ENCODE assay signal across 18 mouse cellular contexts in genomic region chr17:52168076-52168838, GRCm38 (mm10).
A peak's percentile ranks its signal among the peaks of the same experiment; 100 is the strongest.
DNase-seq lines count a peak whose midpoint lies in the region; ATAC-seq and TF ChIP-seq lines count a peak whose summit lies in the region.
"Had no signal": no experiment of that assay in that cellular context is flagged by ENCODE, and none has a peak within 500 bp of the region (broad histone marks: within the 10 kb centered on the region; RNA-seq: fewer than 3 reads in every experiment).

No protein-coding gene starts in this region.

- H3K27me3 ChIP-seq in liver, embryonic 13.5 days, result no peaks in the 10 kb centered on the region
- no peaks in the 10 kb centered on the region for H3K27me3 ChIP-seq in liver, postnatal 0 days (ENCODE audit: insufficient read depth, low read length)
- H3K27me3 ChIP-seq in forebrain, embryonic 15.5 days, result no peaks in the 10 kb centered on the region
- H3K27me3 ChIP-seq in embryonic facial prominence, embryonic 10.5 days (replicated peaks; ENCODE audit: low read depth, poor library complexity, severe bottlenecking), result no peaks in the 10 kb centered on the region
- H3K27me3 ChIP-seq: heart, embryonic 12.5 days; hindbrain, embryonic 15.5 days; megakaryocyte, embryonic 14.5 days; neural tube, embryonic 12.5 days had no signal

- TF ChIP-seq CTCF in liver, postnatal 0 days (IDR thresholded peaks at IDR 0.05; ENCODE audit: low read depth), result no peak

- 35% methylated on average over 10 of the region's 10 CpGs for WGBS in liver, embryonic 13.5 days (ENCODE audit: insufficient replicate concordance)
- WGBS in liver, postnatal 0 days (ENCODE audit: insufficient replicate concordance), result 36% methylated on average over 10 of the region's 10 CpGs
- 91% methylated on average over 10 of the region's 10 CpGs for WGBS in forebrain, embryonic 15.5 days
- WGBS in embryonic facial prominence, embryonic 10.5 days, result 89% methylated on average over 10 of the region's 10 CpGs

- no peaks in the 10 kb centered on the region for H3K4me1 ChIP-seq in liver, embryonic 13.5 days (replicated peaks)
- no peaks in the 10 kb centered on the region for H3K4me1 ChIP-seq in liver, postnatal 0 days (ENCODE audit: insufficient read depth)
- no peaks in the 10 kb centered on the region for H3K4me1 ChIP-seq in forebrain, embryonic 15.5 days
- no peaks in the 10 kb centered on the region for H3K4me1 ChIP-seq in embryonic facial prominence, embryonic 10.5 days
- H3K4me1 ChIP-seq: heart, embryonic 12.5 days; hindbrain, embryonic 15.5 days; neural tube, embryonic 12.5 days had no signal

- ATAC-seq in liver, embryonic 13.5 days (ENCODE audit: low read depth), result 0 out of 2 replicates have a peak, but pooled peaks have one; percentile 23
- peak; percentile 60 for ATAC-seq in CD4-positive, CD25-positive, alpha-beta regulatory T cell, adult 4 months
- ATAC-seq in liver, postnatal 0 days, result peak; percentile 67
- ATAC-seq in forebrain, embryonic 15.5 days (replicated peaks), result no peak
- ATAC-seq: forebrain, embryonic 14.5 days had no signal

- H3K9me3 ChIP-seq in liver, embryonic 13.5 days (replicated peaks), result no peaks in the 10 kb centered on the region
- H3K9me3 ChIP-seq in liver, postnatal 0 days (ENCODE audit: low read length), result no peaks in the 10 kb centered on the region
- no peaks in the 10 kb centered on the region for H3K9me3 ChIP-seq in forebrain, embryonic 15.5 days
- no peaks in the 10 kb centered on the region for H3K9me3 ChIP-seq in embryonic facial prominence, embryonic 10.5 days
- H3K9me3 ChIP-seq: heart, embryonic 12.5 days; hindbrain, embryonic 15.5 days; megakaryocyte, embryonic 14.5 days; neural tube, embryonic 12.5 days had no signal

- H3K36me3 ChIP-seq in liver, embryonic 13.5 days, result no peaks in the 10 kb centered on the region
- H3K36me3 ChIP-seq in liver, postnatal 0 days (replicated peaks; ENCODE audit: insufficient read depth, low read length), result no peaks in the 10 kb centered on the region
- no peaks in the 10 kb centered on the region for H3K36me3 ChIP-seq in forebrain, embryonic 15.5 days
- H3K36me3 ChIP-seq in embryonic facial prominence, embryonic 10.5 days (replicated peaks), result no peaks in the 10 kb centered on the region
- H3K36me3 ChIP-seq: heart, embryonic 12.5 days; hindbrain, embryonic 15.5 days; neural tube, embryonic 12.5 days had no signal

- no peak overlapping the region for H3K27ac ChIP-seq in liver, embryonic 13.5 days
- H3K27ac ChIP-seq in liver, postnatal 0 days (ENCODE audit: low read depth), result no peak overlapping the region
- no peak overlapping the region for H3K27ac ChIP-seq in forebrain, embryonic 15.5 days (replicated peaks)
- H3K27ac ChIP-seq in embryonic facial prominence, embryonic 10.5 days (replicated peaks), result no peak overlapping the region
- H3K27ac ChIP-seq: hindbrain, embryonic 15.5 days; layer of hippocampus, adult 2 months; neural tube, embryonic 12.5 days had no signal

- no peak overlapping the region for H3K9ac ChIP-seq in liver, embryonic 13.5 days
- H3K9ac ChIP-seq in liver, postnatal 0 days (replicated peaks), result no peak overlapping the region
- no peak overlapping the region for H3K9ac ChIP-seq in forebrain, embryonic 15.5 days (replicated peaks)
- H3K9ac ChIP-seq: heart, embryonic 12.5 days; hindbrain, embryonic 15.5 days; neural tube, embryonic 12.5 days had no signal

- H3K4me2 ChIP-seq in liver, embryonic 13.5 days, result no peak overlapping the region
- H3K4me2 ChIP-seq in liver, postnatal 0 days (ENCODE audit: low read depth, low read length), result no peak overlapping the region; the same call in 1 of the 2 replicates
- no peak overlapping the region for H3K4me2 ChIP-seq in forebrain, embryonic 15.5 days (replicated peaks)
- H3K4me2 ChIP-seq: heart, embryonic 12.5 days; hindbrain, embryonic 15.5 days; neural tube, embryonic 12.5 days had no signal

- DNase-seq in liver, embryonic 13.5 days, result no peak
- DNase-seq in liver, result no peak
- DNase-seq in liver, postnatal 0 days, result peak; percentile 22
- DNase-seq in thymus, postnatal 0 days (ENCODE audit: low spot score), result peak; percentile 80
- no peak for DNase-seq in cerebellum, postnatal 25 days
- DNase-seq in embryonic facial prominence, embryonic 10.5 days (ENCODE audit: low spot score), result no peak
- DNase-seq: cerebellum, postnatal 10 days; gastrocnemius, postnatal 14 days; lung, adult 18-20 months; retina, postnatal 1 day had no signal

- H3K4me3 ChIP-seq in liver, embryonic 13.5 days (replicated peaks), result no peak overlapping the region
- no peak overlapping the region for H3K4me3 ChIP-seq in liver, postnatal 0 days (ENCODE audit: low read depth, low read length)
- H3K4me3 ChIP-seq in forebrain, embryonic 15.5 days, result no peak overlapping the region
- no peak overlapping the region for H3K4me3 ChIP-seq in embryonic facial prominence, embryonic 10.5 days
- H3K4me3 ChIP-seq: heart, embryonic 12.5 days; hindbrain, embryonic 15.5 days; layer of hippocampus, adult 2 months; megakaryocyte, embryonic 14.5 days; neural tube, embryonic 12.5 days had no signal

- no peak for TF ChIP-seq EP300 in liver, postnatal 0 days (IDR thresholded peaks at IDR 0.05; ENCODE audit: low read depth)

Comparison
In these comparisons a context has a peak if more than half of its experiments do, and no peak if none do; other contexts are left out.
1. DNase-seq: peak in liver, postnatal 0 days (single experiment) and thymus, postnatal 0 days (single experiment); none in liver, embryonic 13.5 days (single experiment), liver (single experiment), cerebellum, postnatal 25 days (0 of 2) and embryonic facial prominence, embryonic 10.5 days (single experiment).